Mouse (Mus musculus) frontal cortex, adult 2 months (tissue): ENCODE results near the gene F11r. TPM values are rescaled to one million over a fixed set of nuclear protein-coding genes. Genes with fewer than 3 reads are reported as not detected.

Source experiments
- DNase-seq, 2 experiments: peaks; one replicate each; pipeline ENCODE4 v3.0.0; 2022; ENCODE audit warnings: low spot score in 1 of 2; ENCODE audit errors: extremely low spot score in 1 of 2
- polyA plus RNA-seq: library from polyadenylated mRNA; depleted of rRNA; stranded (reverse); fragments of >200 nt; gene quantifications from 2 replicates; pipeline ENCODE4 v1.2.3, GENCODE M21; 2012; rRNA removed

F11r gene
- polyA plus RNA-seq, 1 experiment, result 9.5 TPM

- DNase-seq, result no peak
Observed at GRCm38 (mm10) chr1:171513234-171513633, 75.9 kb downstream of the F11r start.

GRCm38 (mm10) chr1:171513760-171514159 is 76.4 kb downstream of the F11r start:
- no peak for DNase-seq

Other genes with a start within 250 kb of the F11r start
- 514 and 520 TPM in 2 replicates for gene Pcp4l1, start 241.3 kb upstream of the F11r start, polyA plus RNA-seq
- 0.10 and 0.17 TPM in 2 replicates for gene Nr1i3, start 223.6 kb upstream of the F11r start, polyA plus RNA-seq
- 75.9 and 77.3 TPM in 2 replicates for gene Tomm40l, start 215.0 kb upstream of the F11r start, polyA plus RNA-seq
- 3.9 and 5.2 TPM in 2 replicates for gene Apoa2, start 212.5 kb upstream of the F11r start, polyA plus RNA-seq
- gene Fcer1g, start 203.2 kb upstream of the F11r start, polyA plus RNA-seq, result 37.1 and 40.6 TPM in 2 replicates
- 10.2 and 10.9 TPM in 2 replicates for gene Adamts4, start 187.1 kb upstream of the F11r start, polyA plus RNA-seq
- gene Ndufs2, start 186.1 kb upstream of the F11r start, polyA plus RNA-seq, result 212 and 225 TPM in 2 replicates
- gene B4galt3, start 167.2 kb upstream of the F11r start, polyA plus RNA-seq, result 65.2 and 73.7 TPM in 2 replicates
- gene Ppox, start 156.3 kb upstream of the F11r start, polyA plus RNA-seq, result 69.4 and 83.5 TPM in 2 replicates
- 73.0 and 83.2 TPM in 2 replicates for gene Usp21, start 149.5 kb upstream of the F11r start, polyA plus RNA-seq
- 90.5 and 94.3 TPM in 2 replicates for gene Ufc1, start 142.5 kb upstream of the F11r start, polyA plus RNA-seq
- 54.6 and 58.1 TPM in 2 replicates for gene Dedd, start 108.4 kb upstream of the F11r start, polyA plus RNA-seq
- 68.2 and 71.3 TPM in 2 replicates for gene Nit1, start 91.9 kb upstream of the F11r start, polyA plus RNA-seq
- 137 and 151 TPM in 2 replicates for gene Pfdn2, start 91.9 kb upstream of the F11r start, polyA plus RNA-seq
- 7.9 and 9.0 TPM in 2 replicates for gene Klhdc9, start 76.7 kb upstream of the F11r start, polyA plus RNA-seq
- 2.6 and 3.1 TPM in 2 replicates for gene Nectin4, start 67.4 kb upstream of the F11r start, polyA plus RNA-seq
- gene Arhgap30, start 48.6 kb upstream of the F11r start, polyA plus RNA-seq, result 1.4 and 1.8 TPM in 2 replicates
- gene Usf1, start 26.2 kb upstream of the F11r start, polyA plus RNA-seq, result 105 and 119 TPM in 2 replicates
- 4.1 and 5.0 TPM in 2 replicates for gene Tstd1, start 18.7 kb upstream of the F11r start, polyA plus RNA-seq
- 6.4 and 7.3 TPM in 2 replicates for gene Alyref2, start 65.9 kb downstream of the F11r start, polyA plus RNA-seq
- gene Itln1, start 97.8 kb downstream of the F11r start, polyA plus RNA-seq, result not detected in 2 replicates
- 0.04 TPM in 1 of 2 replicates, not detected in the other for gene Cd244a, start 121.7 kb downstream of the F11r start, polyA plus RNA-seq
- 0.19 and 0.32 TPM in 2 replicates for gene Ly9, start 169.9 kb downstream of the F11r start, polyA plus RNA-seq
- gene Slamf7, start 215.5 kb downstream of the F11r start, polyA plus RNA-seq, result 0.06 and 0.17 TPM in 2 replicates
- gene Cd48, start 244.5 kb downstream of the F11r start, polyA plus RNA-seq, result 1.6 and 1.9 TPM in 2 replicates